Mouse (Mus musculus) midbrain, embryonic 11.5 days (tissue): ENCODE data around the gene Idi2. TPM values are rescaled to one million over a fixed set of nuclear protein-coding genes. Genes with fewer than 3 reads are reported as not detected.
"Not testable (repeated sequence)": the region's sequence is repeated elsewhere in the genome, so short reads cannot be mapped to it uniquely, and the experiment has no call there.

ENCODE experiments used
- ATAC-seq: fragments of 200-750 bp; cut with Nextera tagmentation; 2 replicates; pipeline ENCODE4 v1.8.0; 2017; ENCODE audit warnings: moderate TSS enrichment, moderate library complexity; ENCODE audit not compliant: low FRiP score
- DNase-seq: peaks from one replicate; pipeline ENCODE4 v3.0.0; 2015; ENCODE audit warnings: low spot score; ENCODE audit errors: missing footprints
- H3K27ac ChIP-seq: fragments of 300-500 bp; sonication (generic); 2 replicates; pipeline ENCODE4 v1.5.1; 2014; ENCODE audit warnings: low read depth, low read length
- H3K27me3 ChIP-seq: fragments of 300-500 bp; sonication (generic); 2 replicates; pipeline ENCODE4 v1.6.1; 2014; ENCODE audit warnings: mild to moderate bottlenecking, low read length, moderate library complexity, mixed read lengths; ENCODE audit not compliant: control insufficient read depth, insufficient read depth
- H3K36me3 ChIP-seq: fragments of 300-500 bp; sonication (generic); 2 replicates; pipeline ENCODE4 v1.6.1; 2014; ENCODE audit warnings: mild to moderate bottlenecking, low read length, moderate library complexity, mixed read lengths; ENCODE audit not compliant: control insufficient read depth, insufficient read depth
- H3K4me1 ChIP-seq: fragments of 300-500 bp; sonication (generic); 2 replicates; pipeline ENCODE4 v1.6.1; 2014; ENCODE audit warnings: low read length; ENCODE audit not compliant: control insufficient read depth, insufficient read depth
- H3K4me2 ChIP-seq: fragments of 300-500 bp; sonication (generic); 2 replicates; pipeline ENCODE4 v1.6.1; 2014; ENCODE audit warnings: mild to moderate bottlenecking, moderate library complexity
- H3K4me3 ChIP-seq: fragments of 300-500 bp; sonication (generic); 2 replicates; pipeline ENCODE4 v1.5.1; 2014; ENCODE audit warnings: low read depth, low read length
- H3K9ac ChIP-seq: fragments of 300-500 bp; sonication (generic); 2 replicates; pipeline ENCODE4 v1.6.1; 2014; ENCODE audit warnings: low read length
- H3K9me3 ChIP-seq: fragments of 300-500 bp; sonication (generic); 2 replicates; pipeline ENCODE4 v1.6.1; 2016; ENCODE audit warnings: low read length; ENCODE audit not compliant: control insufficient read depth
- WGBS: fragments of 180-500 bp; shearing (Covaris S2); extraction: QIAGEN DNeasy Blood & Tissue Kit; methylation state at CpG from one replicate; pipeline ENCODE4 v1.1.7; 2014; 5-methylcytosine and 5-hydroxymethylcytosine counted together
- polyA plus RNA-seq: library from polyadenylated mRNA; unstranded; fragments of >200 nt; fragmentation: Nextera tagmentation; extraction: Ambion mirVana; gene quantifications from 2 replicates; pipeline ENCODE4 v1.2.1, GENCODE M21; 2014

Idi2 gene
- polyA plus RNA-seq, 1 experiment from 2014 or later = not detected

GRCm38 (mm10) chr13:8972972-8973371 is 20.3 kb downstream of the Idi2 start:
- no peak for DNase-seq
- 93% methylated on average over 3 of the region's 3 CpGs for WGBS

DNA sequence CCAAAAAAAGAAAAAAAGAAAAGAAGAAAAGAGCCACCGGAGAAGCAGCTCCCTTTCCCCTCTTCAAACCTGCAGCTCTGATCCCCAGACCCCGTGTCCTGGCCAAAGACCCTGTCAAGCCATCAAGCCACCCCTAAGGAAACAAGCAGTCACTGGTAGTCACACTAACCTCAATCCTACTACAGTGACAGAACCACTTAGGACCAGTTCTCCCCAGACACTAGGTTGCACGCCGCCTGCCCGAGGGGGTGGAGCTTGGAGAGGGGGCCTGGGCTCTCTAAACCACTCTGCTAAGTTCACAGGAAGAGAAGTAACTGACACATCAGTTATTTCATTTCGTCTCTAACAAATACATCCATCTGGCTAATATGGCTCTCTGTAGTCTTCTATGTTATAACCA is 39.6 kb downstream of the Idi2 start:
- H3K36me3 ChIP-seq = peaks cover 16% of the 10 kb centered on the region; the same call in 1 of the 2 replicates
- ATAC-seq = no peak

More at GRCm38 (mm10) chr13:8972972-8973371, 20.3 kb downstream of the Idi2 start:
- Histone ChIP-seq H3K4me2 (no peak overlapping the region), H3K27ac (no peak overlapping the region), H3K36me3 (peaks cover 39% of the 10 kb centered on the region), H3K4me3 (no peak overlapping the region), H3K4me1 (no peaks in the 10 kb centered on the region), H3K9ac (no peak overlapping the region), H3K9me3 (no peaks in the 10 kb centered on the region), H3K27me3 (no peaks in the 10 kb centered on the region)
- ATAC-seq = no peak

GRCm38 (mm10) chr13:8995159-8995989 is 42.7 kb downstream of the Idi2 start:
- H3K27me3 ChIP-seq = no peaks in the 10 kb centered on the region
- H3K9ac ChIP-seq = peak overlapping the region; percentile 78
- peak overlapping the region; percentile 67 for H3K4me2 ChIP-seq
- 4% methylated on average over 33 of the region's 33 CpGs for WGBS
- no peak overlapping the region for H3K27ac ChIP-seq
- peak overlapping the region; percentile 80 for H3K4me3 ChIP-seq
- ATAC-seq (peak; percentile 85), DNase-seq (no peak)
- peaks cover 5% of the 10 kb centered on the region; the same call in 1 of the 2 replicates for H3K36me3 ChIP-seq
- H3K4me1 ChIP-seq = peaks cover 9% of the 10 kb centered on the region; the same call in 1 of the 2 replicates
- H3K9me3 ChIP-seq = no peaks in the 10 kb centered on the region

More for the DNA sequence above, 39.6 kb downstream of the Idi2 start:
- no peak overlapping the region for H3K9ac ChIP-seq
- DNase-seq = peak; percentile 56
- no peaks in the 10 kb centered on the region for H3K9me3 ChIP-seq
- H3K27ac ChIP-seq = no peak overlapping the region
- peaks cover 9% of the 10 kb centered on the region; the same call in 1 of the 2 replicates for H3K4me1 ChIP-seq
- no peaks in the 10 kb centered on the region for H3K27me3 ChIP-seq
- no peak overlapping the region for H3K4me3 ChIP-seq
- 94% methylated on average over 6 of the region's 6 CpGs for WGBS
- H3K4me2 ChIP-seq = no peak overlapping the region

GRCm38 (mm10) chr13:8995990-8996786 is 43.5 kb downstream of the Idi2 start, which contains the start of gene Gtpbp4:
Gtpbp4 (minus strand) TSS chr13:8996083.
- peak within 1 kb of the TSS; percentile 80 for H3K4me3 ChIP-seq
- peaks cover 9% of the 10 kb centered on the region; the same call in 1 of the 2 replicates for H3K4me1 ChIP-seq
- DNase-seq (peak; percentile 100), ATAC-seq (peak; percentile 98)
- 1% methylated on average over 51 of the region's 51 CpGs for WGBS
- peak within 1 kb of the TSS; percentile 78 for H3K9ac ChIP-seq
- H3K36me3 ChIP-seq = peaks cover 2% of the 10 kb centered on the region; the same call in 1 of the 2 replicates
- H3K4me2 ChIP-seq = peak within 1 kb of the TSS; percentile 69
- no peaks in the 10 kb centered on the region for H3K9me3 ChIP-seq
- no peaks in the 10 kb centered on the region for H3K27me3 ChIP-seq
- H3K27ac ChIP-seq = no peak within 1 kb of the TSS

- not testable (repeated sequence) for H3K27me3 ChIP-seq, H3K36me3 ChIP-seq, ATAC-seq, H3K4me1 ChIP-seq, H3K9me3 ChIP-seq, H3K4me3 ChIP-seq, H3K27ac ChIP-seq, H3K4me2 ChIP-seq, H3K9ac ChIP-seq
- WGBS = 87% methylated on average over 5 of the region's 5 CpGs
- DNase-seq = peak; percentile 68
Measured at GRCm38 (mm10) chr13:8997221-8997620, 44.6 kb downstream of the Idi2 start.

GRCm38 (mm10) chr13:8999464-8999863 is 46.8 kb downstream of the Idi2 start:
- H3K9ac ChIP-seq = no peak overlapping the region
- no peak for ATAC-seq
- peak; percentile 23 for DNase-seq
- 84% methylated on average over 8 of the region's 8 CpGs for WGBS
- H3K4me2 ChIP-seq = no peak overlapping the region
- H3K27me3 ChIP-seq = no peaks in the 10 kb centered on the region
- H3K9me3 ChIP-seq = no peaks in the 10 kb centered on the region
- no peak overlapping the region for H3K4me3 ChIP-seq
- H3K27ac ChIP-seq = no peak overlapping the region
- peaks cover 9% of the 10 kb centered on the region; the same call in 1 of the 2 replicates for H3K4me1 ChIP-seq
- H3K36me3 ChIP-seq = no peaks in the 10 kb centered on the region

GRCm38 (mm10) chr13:9003306-9003705 is 50.6 kb downstream of the Idi2 start:
- ATAC-seq (no peak), DNase-seq (no peak)
- H3K4me1 ChIP-seq = no peaks in the 10 kb centered on the region
- no peak overlapping the region for H3K4me2 ChIP-seq
- H3K9me3 ChIP-seq = no peaks in the 10 kb centered on the region
- H3K27ac ChIP-seq = no peak overlapping the region
- H3K36me3 ChIP-seq = no peaks in the 10 kb centered on the region
- no peak overlapping the region for H3K9ac ChIP-seq
- H3K27me3 ChIP-seq = no peaks in the 10 kb centered on the region
- 78% methylated on average over 2 of the region's 2 CpGs for WGBS
- H3K4me3 ChIP-seq = no peak overlapping the region
